Mouse (Mus musculus) intestine, embryonic 14.5 days (tissue): ENCODE data around the gene Usp35. TPM values are rescaled to one million over a fixed set of nuclear protein-coding genes. Genes with fewer than 3 reads are reported as not detected.

Experiments used
- ATAC-seq: fragments of 200-750 bp; cut with Nextera tagmentation; replicated peaks from 2 replicates; pipeline ENCODE4 v1.8.0; 2017; ENCODE audit warnings: low read depth, moderate number of reproducible peaks, moderate TSS enrichment, moderate library complexity; ENCODE audit not compliant: low FRiP score, low TSS enrichment
- DNase-seq: peaks from one replicate; pipeline ENCODE4 v3.0.0-alpha.2; 2018; ENCODE audit warnings: low spot score
- H3K27ac ChIP-seq: fragments of 300-500 bp; sonication (generic); 2 replicates; pipeline ENCODE4 v1.5.1; 2014; ENCODE audit warnings: low read depth, mild to moderate bottlenecking, control low read depth
- H3K27me3 ChIP-seq: fragments of 300-500 bp; sonication (generic); replicated peaks from 2 replicates; pipeline ENCODE4 v1.6.1; 2014; ENCODE audit warnings: low read length, control low read depth; ENCODE audit not compliant: control insufficient read depth, insufficient read depth
- H3K36me3 ChIP-seq: fragments of 300-500 bp; sonication (generic); 2 replicates; pipeline ENCODE4 v1.6.1; 2014; ENCODE audit warnings: low read length, control low read depth; ENCODE audit not compliant: control insufficient read depth, insufficient read depth
- H3K4me1 ChIP-seq: fragments of 300-500 bp; sonication (generic); replicated peaks from 2 replicates; pipeline ENCODE4 v1.6.1; 2014; ENCODE audit warnings: low read length, control low read depth, mixed read lengths; ENCODE audit not compliant: control insufficient read depth, insufficient read depth
- H3K4me2 ChIP-seq: fragments of 300-500 bp; sonication (generic); 2 replicates; pipeline ENCODE4 v1.6.1; 2014; ENCODE audit warnings: low read length
- H3K4me3 ChIP-seq: fragments of 300-500 bp; sonication (generic); 2 replicates; pipeline ENCODE4 v1.5.1; 2014; ENCODE audit warnings: low read depth, low read length, control low read depth, mixed read lengths
- H3K9ac ChIP-seq: fragments of 300-500 bp; sonication (generic); 2 replicates; pipeline ENCODE4 v1.6.1; 2014; ENCODE audit warnings: mild to moderate bottlenecking, low read length
- H3K9me3 ChIP-seq: fragments of 300-500 bp; sonication (generic); 2 replicates; pipeline ENCODE4 v1.6.1; 2016; ENCODE audit warnings: low read length, control low read depth; ENCODE audit not compliant: control insufficient read depth
- whole genome bisulfite sequencing: fragments of 180-500 bp; shearing (Covaris S2); extraction: QIAGEN DNeasy Blood & Tissue Kit; methylation state at CpG from one replicate; pipeline ENCODE4 v1.1.7; 2014; 5-methylcytosine and 5-hydroxymethylcytosine counted together
- polyA plus RNA-seq: library from polyadenylated mRNA; unstranded; fragments of >200 nt; fragmentation: Nextera tagmentation; extraction: Ambion mirVana; gene quantifications from 2 replicates; pipeline ENCODE4 v1.2.1, GENCODE M21; 2014

The Usp35 gene
- polyA plus RNA-seq, 1 experiment from 2014 or later: 2.1 TPM

- Histone ChIP-seq H3K4me2 (no peak overlapping the region), H3K9me3 (no peaks in the 10 kb centered on the region), H3K4me1 (no peaks in the 10 kb centered on the region), H3K27me3 (no peaks in the 10 kb centered on the region), H3K36me3 (peaks cover 33% of the 10 kb centered on the region), H3K9ac (no peak overlapping the region), H3K4me3 (no peak overlapping the region), H3K27ac (no peak overlapping the region)
- DNase-seq (peak; percentile 80), ATAC-seq (0 out of 2 replicates have a peak, but pooled peaks have one; percentile 17)
- WGBS: 0% methylated on average over 2 of the region's 2 CpGs
Measured at GRCm38 (mm10) chr7:97297466-97297865, 34.4 kb downstream of the Usp35 start.

- Histone ChIP-seq H3K27ac (no peak overlapping the region), H3K9me3 (no peaks in the 10 kb centered on the region), H3K9ac (no peak overlapping the region), H3K4me2 (no peak overlapping the region), H3K36me3 (peaks cover 28% of the 10 kb centered on the region), H3K27me3 (no peaks in the 10 kb centered on the region), H3K4me3 (no peak overlapping the region), H3K4me1 (no peaks in the 10 kb centered on the region)
- ATAC-seq (no peak), DNase-seq (peak; percentile 35)
- WGBS: 52% methylated on average over 2 of the region's 2 CpGs
Measured at GRCm38 (mm10) chr7:97296986-97297385, 34.8 kb downstream of the Usp35 start.

GRCm38 (mm10) chr7:97271068-97271467 lies 60.8 kb downstream of the Usp35 start:
- WGBS: 88% methylated on average over 1 of the region's 1 CpGs

GRCm38 (mm10) chr7:97270367-97270766 lies 61.5 kb downstream of the Usp35 start:
- Histone ChIP-seq H3K27ac (no peak overlapping the region), H3K9ac (no peak overlapping the region), H3K4me3 (no peak overlapping the region), H3K9me3 (no peaks in the 10 kb centered on the region), H3K36me3 (peaks cover 4% of the 10 kb centered on the region; the same call in 1 of the 2 replicates), H3K27me3 (no peaks in the 10 kb centered on the region), H3K4me1 (no peaks in the 10 kb centered on the region), H3K4me2 (no peak overlapping the region)
- DNase-seq (no peak), ATAC-seq (no peak)

More at GRCm38 (mm10) chr7:97271068-97271467, 60.8 kb downstream of the Usp35 start:
- Histone ChIP-seq H3K27ac (no peak overlapping the region), H3K4me2 (no peak overlapping the region), H3K9me3 (no peaks in the 10 kb centered on the region), H3K27me3 (no peaks in the 10 kb centered on the region), H3K36me3 (peaks cover 4% of the 10 kb centered on the region; the same call in 1 of the 2 replicates), H3K9ac (no peak overlapping the region), H3K4me3 (no peak overlapping the region), H3K4me1 (no peaks in the 10 kb centered on the region)
- DNase-seq (no peak), ATAC-seq (no peak)

- Histone ChIP-seq H3K4me2 (no peak overlapping the region), H3K36me3 (no peaks in the 10 kb centered on the region), H3K27ac (no peak overlapping the region), H3K9ac (no peak overlapping the region), H3K4me3 (no peak overlapping the region), H3K9me3 (no peaks in the 10 kb centered on the region), H3K27me3 (no peaks in the 10 kb centered on the region), H3K4me1 (peaks cover 5% of the 10 kb centered on the region; the same call in 1 of the 2 replicates)
- no peak for ATAC-seq
- 39% methylated on average over 1 of the region's 1 CpGs for WGBS
- DNase-seq: no peak
Measured at GRCm38 (mm10) chr7:97262541-97262940, 69.3 kb downstream of the Usp35 start.

Other genes starting within 250 kb of the Usp35 start
- 5.4 and 5.9 TPM in 2 replicates for gene Kctd21, start 307 bp upstream of the Usp35 start, polyA plus RNA-seq
- 46.2 and 48.6 TPM in 2 replicates for gene Alg8, start 39.6 kb upstream of the Usp35 start, polyA plus RNA-seq
- 386 and 389 TPM in 2 replicates for gene Ndufc2, start 68.0 kb upstream of the Usp35 start, polyA plus RNA-seq
- gene Thrsp, start 85.7 kb upstream of the Usp35 start, polyA plus RNA-seq: 0.23 and 0.41 TPM in 2 replicates
- gene Kctd14, start 119.3 kb upstream of the Usp35 start, polyA plus RNA-seq: 1.7 and 2.2 TPM in 2 replicates
- 56.4 and 64.1 TPM in 2 replicates for gene Ints4, start 148.9 kb upstream of the Usp35 start, polyA plus RNA-seq
- 48.8 and 54.0 TPM in 2 replicates for gene Aamdc, start 247.5 kb upstream of the Usp35 start, polyA plus RNA-seq
- 20.3 and 20.9 TPM in 2 replicates for gene Rsf1, start 247.9 kb upstream of the Usp35 start, polyA plus RNA-seq